Mouse (Mus musculus) macrophage (primary cell): Measurements from ENCODE around the gene Ogdh. TPM values are rescaled to one million over a fixed set of nuclear protein-coding genes. Genes with fewer than 3 reads are reported as not detected.

Source experiments
- H3K27ac ChIP-seq: fragments of 350-480 bp; formaldehyde crosslinking; 2 replicates; pipeline ENCODE4 v1.9.0; 2021
- H3K36me3 ChIP-seq: fragments of 350-480 bp; formaldehyde crosslinking; 2 replicates; pipeline ENCODE4 v1.9.0; 2021; ENCODE audit errors: inconsistent target
- H3K4me3 ChIP-seq: fragments of 350-480 bp; formaldehyde crosslinking; 2 replicates; pipeline ENCODE4 v1.9.0; 2021; ENCODE audit errors: inconsistent target
- H3K79me2 ChIP-seq: fragments of 350-480 bp; formaldehyde crosslinking; 2 replicates; pipeline ENCODE4 v1.9.0; 2021; ENCODE audit errors: inconsistent target
- WGBS: methylation state at CpG from one replicate; pipeline ENCODE4 v1.1.7; 2026; ENCODE audit warnings: inconsistent platforms; ENCODE audit not compliant: missing documents; 5-methylcytosine and 5-hydroxymethylcytosine counted together
- polyA plus RNA-seq: library from polyadenylated mRNA; stranded (reverse); fragments of 250-400 nt; gene quantifications from 3 replicates; pipeline ENCODE4 v1.2.4, GENCODE M21; 2018; ENCODE audit warnings: inconsistent platforms

The Ogdh gene
- polyA plus RNA-seq, 1 experiment from 2014 or later: 90.4 TPM

GRCm38 (mm10) chr11:6318559-6318958 lies 27.1 kb downstream of the Ogdh start:
- Histone ChIP-seq H3K36me3 (peaks cover 77% of the 10 kb centered on the region), H3K27ac (no peak overlapping the region), H3K79me2 (no peaks in the 10 kb centered on the region), H3K4me3 (no peak overlapping the region)
- WGBS: 97% methylated on average over 5 of the region's 5 CpGs

DNA sequence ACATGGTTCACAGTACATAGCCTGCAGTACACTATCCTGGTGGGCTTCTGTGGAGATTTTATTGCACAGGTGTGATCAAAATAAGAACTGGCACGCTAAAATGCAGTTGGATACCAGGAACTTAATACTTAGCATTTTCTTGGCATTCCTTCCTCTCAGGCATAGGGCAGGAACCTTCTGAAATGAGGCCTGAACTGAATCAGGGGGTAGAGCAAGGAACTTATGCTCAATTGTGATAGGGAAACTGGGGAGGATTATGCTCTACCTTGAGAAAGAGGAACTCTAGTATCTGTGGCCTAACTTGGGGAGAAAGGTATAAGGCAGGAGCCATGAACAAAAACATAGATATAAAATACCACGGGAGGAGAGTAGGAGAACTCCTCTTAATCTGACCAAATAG lies 27.9 kb downstream of the Ogdh start:
- 29% methylated on average over 2 of the region's 2 CpGs for WGBS
- Histone ChIP-seq H3K4me3 (no peak overlapping the region), H3K36me3 (peaks cover 76% of the 10 kb centered on the region), H3K79me2 (no peaks in the 10 kb centered on the region), H3K27ac (no peak overlapping the region)

GRCm38 (mm10) chr11:6322086-6322485 lies 30.7 kb downstream of the Ogdh start:
- 96% methylated on average over 2 of the region's 2 CpGs for WGBS
- Histone ChIP-seq H3K36me3 (peaks cover 65% of the 10 kb centered on the region), H3K79me2 (peaks cover 5% of the 10 kb centered on the region; the same call in 1 of the 2 replicates), H3K4me3 (no peak overlapping the region), H3K27ac (no peak overlapping the region)

- 89% methylated on average over 5 of the region's 5 CpGs for WGBS
- Histone ChIP-seq H3K36me3 (peaks cover 53% of the 10 kb centered on the region), H3K27ac (no peak overlapping the region), H3K79me2 (peaks cover 5% of the 10 kb centered on the region; the same call in 1 of the 2 replicates), H3K4me3 (no peak overlapping the region)
Observed at GRCm38 (mm10) chr11:6323348-6323747, 31.9 kb downstream of the Ogdh start.

- Histone ChIP-seq H3K27ac (no peak overlapping the region), H3K36me3 (peaks cover 22% of the 10 kb centered on the region), H3K4me3 (no peak overlapping the region), H3K79me2 (no peaks in the 10 kb centered on the region; the same call in 1 of the 2 replicates)
- 81% methylated on average over 7 of the region's 7 CpGs for WGBS
Observed at GRCm38 (mm10) chr11:6331256-6331655, 39.8 kb downstream of the Ogdh start.

DNA sequence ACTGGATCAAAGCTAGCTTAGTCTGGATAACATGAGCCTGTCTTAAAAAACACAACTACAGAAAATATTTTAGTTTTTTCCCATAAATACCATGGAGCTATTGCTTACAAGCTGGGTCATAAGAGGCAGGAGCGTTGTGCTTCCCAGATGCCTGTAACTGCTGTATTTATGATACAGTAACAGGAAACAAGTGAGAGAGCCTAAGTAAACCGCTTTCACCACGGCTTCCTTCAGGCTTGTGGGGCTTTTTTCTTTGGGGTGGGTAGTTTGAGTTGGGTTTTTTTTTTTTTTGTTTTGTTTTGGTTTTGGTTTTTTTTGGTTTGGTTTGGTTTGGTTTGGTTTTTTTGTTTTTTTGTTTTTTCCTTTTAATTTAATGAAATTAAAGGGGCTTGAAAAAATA lies 41.2 kb downstream of the Ogdh start:
- Histone ChIP-seq H3K27ac (no peak overlapping the region), H3K36me3 (peaks cover 32% of the 10 kb centered on the region)
- WGBS: 33% methylated on average over 3 of the region's 3 CpGs

GRCm38 (mm10) chr11:6333403-6333802 lies 42.0 kb downstream of the Ogdh start:
- no peak overlapping the region for H3K4me3 ChIP-seq
- H3K79me2 ChIP-seq: no peaks in the 10 kb centered on the region; the same call in 1 of the 2 replicates
- WGBS: 91% methylated on average over 7 of the region's 7 CpGs
- no peak overlapping the region for H3K27ac ChIP-seq
- peaks cover 37% of the 10 kb centered on the region for H3K36me3 ChIP-seq

More for the DNA sequence above, 41.2 kb downstream of the Ogdh start:
- Histone ChIP-seq H3K4me3 (no peak overlapping the region), H3K79me2 (no peaks in the 10 kb centered on the region; the same call in 1 of the 2 replicates)

- WGBS: 94% methylated on average over 7 of the region's 7 CpGs
- Histone ChIP-seq H3K79me2 (no peaks in the 10 kb centered on the region; the same call in 1 of the 2 replicates), H3K27ac (no peak overlapping the region), H3K4me3 (no peak overlapping the region), H3K36me3 (peaks cover 46% of the 10 kb centered on the region)
Observed at GRCm38 (mm10) chr11:6335321-6335720, 43.9 kb downstream of the Ogdh start.

DNA sequence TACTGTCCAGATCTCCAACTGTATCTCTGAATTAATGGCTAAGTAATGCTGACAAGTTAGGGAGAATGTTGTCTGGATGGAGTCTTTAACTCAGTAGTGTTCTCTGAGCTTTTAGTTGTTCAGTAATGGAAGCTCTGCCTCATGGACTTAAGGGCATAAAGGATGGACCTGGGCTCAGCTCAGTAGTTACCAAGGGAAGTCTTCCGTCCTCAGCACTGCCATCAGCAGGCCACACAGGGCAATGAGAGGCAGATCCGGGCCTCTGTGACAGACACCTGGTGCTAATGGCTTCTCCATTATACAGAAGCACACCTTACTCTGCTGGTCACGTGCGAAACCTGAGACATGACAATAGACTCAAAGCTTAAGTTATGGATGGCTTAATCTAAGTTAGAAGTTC lies 45.3 kb downstream of the Ogdh start:
- H3K79me2 ChIP-seq: no peaks in the 10 kb centered on the region; the same call in 1 of the 2 replicates
- peaks cover 59% of the 10 kb centered on the region for H3K36me3 ChIP-seq
- no peak overlapping the region for H3K4me3 ChIP-seq
- WGBS: 84% methylated on average over 4 of the region's 4 CpGs
- no peak overlapping the region for H3K27ac ChIP-seq

- Histone ChIP-seq H3K27ac (no peak overlapping the region), H3K36me3 (peaks cover 97% of the 10 kb centered on the region), H3K4me3 (no peak overlapping the region), H3K79me2 (no peaks in the 10 kb centered on the region)
- 94% methylated on average over 4 of the region's 4 CpGs for WGBS
Observed at GRCm38 (mm10) chr11:6345956-6346355, 54.5 kb downstream of the Ogdh start.

- Histone ChIP-seq H3K4me3 (no peak overlapping the region), H3K79me2 (no peaks in the 10 kb centered on the region)
- 98% methylated on average over 7 of the region's 7 CpGs for WGBS
Observed at GRCm38 (mm10) chr11:6346966-6347365, 55.5 kb downstream of the Ogdh start.

DNA sequence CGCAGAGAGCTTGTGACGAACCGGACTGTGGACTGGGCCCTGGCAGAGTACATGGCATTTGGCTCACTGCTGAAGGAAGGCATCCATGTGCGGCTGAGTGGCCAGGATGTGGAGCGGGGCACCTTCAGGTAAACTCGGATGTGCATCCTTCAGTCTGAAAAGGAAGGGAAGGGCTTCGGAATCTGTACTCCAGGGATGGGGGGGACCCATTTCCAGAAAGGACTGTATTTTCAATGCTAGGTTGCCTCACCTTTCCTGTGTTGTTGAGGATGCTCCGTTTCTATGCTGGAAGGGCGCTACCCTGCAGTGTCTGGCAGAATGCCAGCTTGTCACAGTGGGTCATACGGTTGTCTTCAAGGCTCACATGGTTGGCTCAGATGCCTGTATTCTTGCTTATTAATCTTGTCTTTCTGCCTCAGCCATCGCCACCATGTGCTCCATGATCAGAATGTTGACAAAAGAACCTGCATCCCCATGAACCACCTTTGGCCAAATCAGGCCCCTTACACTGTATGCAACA lies 57.3 kb downstream of the Ogdh start:
- Histone ChIP-seq H3K79me2 (no peaks in the 10 kb centered on the region), H3K27ac (no peak overlapping the region), H3K4me3 (no peak overlapping the region), H3K36me3 (peaks cover 88% of the 10 kb centered on the region)
- 93% methylated on average over 10 of the region's 11 CpGs for WGBS

More at GRCm38 (mm10) chr11:6346966-6347365, 55.5 kb downstream of the Ogdh start:
- H3K36me3 ChIP-seq: peaks cover 93% of the 10 kb centered on the region
- H3K27ac ChIP-seq: no peak overlapping the region

GRCm38 (mm10) chr11:6349586-6349985 lies 58.2 kb downstream of the Ogdh start:
- H3K4me3 ChIP-seq: no peak overlapping the region
- WGBS: 92% methylated on average over 5 of the region's 5 CpGs
- H3K79me2 ChIP-seq: no peaks in the 10 kb centered on the region
- H3K27ac ChIP-seq: no peak overlapping the region
- H3K36me3 ChIP-seq: peaks cover 86% of the 10 kb centered on the region

- Histone ChIP-seq H3K4me3 (no peak overlapping the region), H3K27ac (no peak overlapping the region), H3K79me2 (no peaks in the 10 kb centered on the region), H3K36me3 (peaks cover 53% of the 10 kb centered on the region)
- WGBS: 93% methylated on average over 4 of the region's 4 CpGs
Observed at GRCm38 (mm10) chr11:6355106-6355505, 63.7 kb downstream of the Ogdh start.

DNA sequence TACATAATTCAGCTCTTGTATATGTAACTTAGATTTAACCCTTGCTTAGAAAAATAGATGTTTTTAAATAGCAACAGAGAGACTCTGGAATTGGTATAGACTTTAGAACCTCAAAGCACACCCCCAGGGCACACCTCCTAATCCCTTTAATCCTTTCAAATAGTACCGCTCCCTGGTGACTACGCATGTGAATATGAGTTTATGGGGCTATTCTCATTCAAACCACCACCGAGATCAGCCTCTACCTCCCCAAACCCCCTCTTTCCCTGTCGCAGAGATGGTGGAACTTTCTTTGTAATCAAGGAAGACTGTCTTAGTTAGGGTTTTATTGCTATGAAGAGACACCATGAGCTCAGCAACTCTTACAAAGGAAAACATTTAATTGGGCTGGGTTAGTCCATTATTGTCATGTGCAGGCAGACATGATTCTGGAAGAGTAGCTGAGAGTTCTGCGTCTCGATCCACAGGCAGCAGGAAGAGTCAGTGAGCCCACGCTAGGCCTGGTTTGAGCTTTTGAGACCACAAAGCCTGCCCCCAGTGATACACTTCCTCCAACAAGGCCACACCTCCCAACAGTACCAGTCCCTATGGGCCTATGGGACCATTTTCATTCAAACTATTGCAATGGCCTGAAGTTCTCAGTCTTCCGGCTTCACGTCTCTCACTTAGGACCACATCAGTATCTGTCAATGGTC lies 73.3 kb downstream of the Ogdh start:
- Histone ChIP-seq H3K4me3 (no peak overlapping the region), H3K79me2 (no peaks in the 10 kb centered on the region), H3K27ac (no peak overlapping the region), H3K36me3 (no peaks in the 10 kb centered on the region)
- 94% methylated on average over 9 of the region's 9 CpGs for WGBS
